Mouse (Mus musculus) left cerebral cortex, adult 8-10 months (tissue): ENCODE data around the gene Fgfr2. TPM values are rescaled to one million over a fixed set of nuclear protein-coding genes. Genes with fewer than 3 reads are reported as not detected.

Experiments
- DNase-seq, 2 experiments: peaks; one replicate each; pipeline ENCODE4 v3.0.0; 2022; ENCODE audit warnings: low spot score in 2 of 2
- total RNA-seq, 4 experiments: library from RNA; stranded (reverse); gene quantifications; 2 replicates each; pipeline ENCODE4 v1.2.4; 2022

The Fgfr2 gene
- total RNA-seq, 4 experiments from 2014 or later: 50.6 to 73.1 (median 64.8) TPM

- DNase-seq: no peak
Observed at GRCm38 (mm10) chr7:131687324-131687723, 1435.8 kb downstream of the Fgfr2 start.

DNA sequence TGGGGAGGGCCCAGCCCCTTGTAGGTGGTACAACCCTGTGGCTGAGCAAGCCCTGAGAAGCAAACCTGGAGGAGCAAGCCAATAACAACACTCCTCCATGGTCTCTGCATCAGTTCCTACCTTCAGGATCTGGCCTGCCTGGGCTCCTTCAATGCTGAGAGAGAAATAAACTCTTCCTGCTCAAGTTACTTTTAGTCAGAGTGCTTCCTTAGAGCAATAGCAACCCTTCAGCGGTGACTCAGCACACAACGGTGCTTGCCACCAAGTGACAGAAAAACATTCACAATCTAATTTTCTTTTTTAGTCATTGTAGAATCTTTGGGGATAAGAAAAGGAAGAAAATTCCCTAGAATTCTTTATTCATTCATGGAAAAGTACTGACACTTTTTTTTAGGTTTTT is 1446.0 kb downstream of the Fgfr2 start:
- no peak for DNase-seq

DNA sequence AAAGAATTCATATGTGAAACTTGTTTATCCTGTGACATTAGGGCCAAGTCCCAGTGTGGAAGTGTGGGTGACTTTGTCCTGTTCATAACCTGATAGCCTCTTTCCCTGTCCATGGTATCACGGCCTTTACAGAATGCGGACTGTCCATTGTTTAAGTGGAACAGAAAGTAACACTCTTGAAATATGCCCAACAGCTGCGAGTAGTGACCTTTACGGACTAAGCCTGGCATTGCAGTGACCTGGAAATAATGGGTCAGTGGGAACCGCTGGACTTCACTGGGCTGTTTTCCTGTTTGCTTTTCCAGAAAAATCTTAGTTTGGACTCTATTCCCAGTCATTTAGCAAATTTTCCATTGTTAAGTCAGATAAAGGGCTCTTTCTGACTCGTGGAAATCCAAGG is 1452.6 kb downstream of the Fgfr2 start:
- no peak for DNase-seq

DNA sequence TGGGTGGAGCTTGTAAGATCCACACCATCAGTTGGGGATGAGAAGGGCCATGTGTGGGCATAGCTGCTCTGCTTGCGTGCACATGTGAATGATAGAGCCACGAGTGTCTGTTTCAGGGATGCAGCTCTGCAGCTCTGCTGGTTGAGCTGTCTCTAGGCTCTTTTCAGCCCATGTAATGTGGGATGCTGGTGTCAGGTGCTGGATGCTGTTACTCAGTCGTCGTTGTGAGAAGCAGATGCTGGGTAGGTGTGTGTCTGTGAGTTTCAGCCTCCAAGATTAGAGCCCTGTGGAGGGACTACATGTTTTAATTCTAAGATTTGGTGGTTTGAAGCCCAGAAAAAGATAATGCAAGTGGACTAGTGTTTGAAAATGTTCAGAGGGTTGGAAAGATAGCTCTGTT is 1453.8 kb downstream of the Fgfr2 start:
- DNase-seq: peak in 1 of 2 experiments; percentile 82

DNA sequence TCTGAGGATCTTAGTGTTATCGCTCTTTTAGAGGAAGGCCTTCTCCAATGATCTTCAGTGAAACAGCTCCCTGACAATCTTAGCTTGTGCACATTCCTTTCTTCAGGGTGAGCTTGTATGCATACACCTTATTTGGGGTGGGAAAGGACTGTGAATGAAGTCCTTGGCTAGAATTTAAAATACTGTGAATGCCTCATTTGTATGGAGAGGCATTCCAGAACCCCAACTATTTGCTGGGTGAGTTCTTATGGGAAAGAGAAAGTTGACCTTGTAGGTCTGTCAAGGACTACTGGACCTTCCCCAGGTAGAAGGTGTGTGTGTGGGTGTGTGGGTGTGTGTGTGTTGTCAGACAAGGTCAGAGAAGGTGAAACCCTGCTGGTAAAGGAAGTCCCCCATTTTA is 1462.4 kb downstream of the Fgfr2 start:
- no peak for DNase-seq

DNA sequence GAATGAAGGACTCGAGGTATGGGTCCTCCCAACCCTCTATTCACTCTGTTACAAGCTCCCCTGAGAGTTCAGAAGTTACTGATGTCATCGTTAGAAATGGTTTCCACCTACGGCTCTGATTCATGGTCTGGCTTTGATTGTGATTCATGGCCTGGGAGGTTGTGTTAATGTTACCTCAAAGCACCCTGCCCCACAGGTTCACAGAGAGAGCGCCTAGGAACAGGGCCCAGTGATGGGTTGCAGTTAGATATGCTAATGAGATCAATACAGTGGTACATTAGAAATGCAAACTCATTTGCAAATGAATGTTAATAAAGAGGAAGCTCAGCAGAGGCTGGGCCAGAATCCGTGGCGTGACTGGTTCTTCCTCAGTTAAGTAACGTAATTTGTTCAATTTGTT is 1467.1 kb downstream of the Fgfr2 start:
- no peak for DNase-seq

GRCm38 (mm10) chr7:131653416-131653815 is 1469.7 kb downstream of the Fgfr2 start:
- DNase-seq: no peak

DNA sequence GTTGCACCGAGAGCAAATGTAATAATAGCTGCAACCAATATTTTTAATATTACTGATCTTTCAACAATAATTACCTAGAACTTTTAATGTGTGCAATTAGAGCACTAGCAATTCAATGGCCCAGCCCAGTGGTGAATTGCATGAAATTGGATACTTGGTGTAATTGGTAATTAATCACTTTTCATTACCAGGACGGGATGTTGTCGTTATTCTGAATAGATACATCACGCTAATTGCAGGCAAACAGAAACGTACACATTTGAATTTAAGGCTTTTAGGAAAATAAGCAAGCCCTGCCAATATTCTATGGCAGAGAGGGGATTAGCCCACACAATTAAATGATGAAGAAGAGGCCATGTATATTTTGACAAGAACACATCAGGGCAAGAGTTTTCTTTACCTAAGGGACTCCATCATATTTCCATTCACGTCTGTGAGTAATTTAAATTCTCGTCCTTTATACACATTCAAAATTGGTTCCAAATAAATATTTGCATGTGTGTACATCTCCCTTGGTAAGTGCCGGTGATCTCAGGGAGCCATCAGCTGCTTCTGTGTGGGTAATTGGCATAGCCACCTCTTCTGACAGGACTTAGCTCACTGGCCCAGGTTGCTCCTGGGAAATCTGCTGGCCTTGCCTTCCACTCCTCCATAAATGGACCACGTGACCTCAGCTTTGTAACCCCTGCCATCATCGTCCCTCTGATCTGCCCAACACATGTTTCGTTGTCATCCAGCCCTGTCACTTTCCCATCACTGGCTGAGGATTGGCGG is 1471.0 kb downstream of the Fgfr2 start:
- no peak for DNase-seq

- DNase-seq: no peak
Observed at GRCm38 (mm10) chr7:131650277-131650676, 1472.9 kb downstream of the Fgfr2 start.

DNA sequence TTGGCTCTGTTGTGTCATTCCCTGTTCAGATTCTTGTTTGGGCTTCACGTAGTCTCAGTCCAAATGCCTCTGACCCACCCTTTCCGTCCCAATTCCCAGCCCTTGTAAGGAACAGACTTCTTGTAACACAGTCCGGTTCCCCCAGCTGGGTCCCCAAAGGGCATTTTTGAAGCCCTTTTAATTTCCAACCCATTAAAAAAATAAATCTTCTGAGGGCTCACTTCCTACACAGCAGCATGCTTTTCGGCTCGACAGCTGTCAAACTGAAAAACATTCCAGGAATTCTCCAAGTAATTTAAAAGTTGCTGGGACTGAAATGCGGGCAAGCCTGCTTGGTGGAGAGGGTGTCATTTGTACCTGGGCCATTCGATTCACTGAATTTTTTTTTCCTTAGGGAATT is 1474.9 kb downstream of the Fgfr2 start:
- no peak for DNase-seq

- no peak for DNase-seq
Observed at GRCm38 (mm10) chr7:131647583-131647982, 1475.6 kb downstream of the Fgfr2 start.

- no peak for DNase-seq
Observed at GRCm38 (mm10) chr7:131644586-131644985, 1478.6 kb downstream of the Fgfr2 start.

GRCm38 (mm10) chr7:131644051-131644450 is 1479.1 kb downstream of the Fgfr2 start:
- no peak for DNase-seq

DNA sequence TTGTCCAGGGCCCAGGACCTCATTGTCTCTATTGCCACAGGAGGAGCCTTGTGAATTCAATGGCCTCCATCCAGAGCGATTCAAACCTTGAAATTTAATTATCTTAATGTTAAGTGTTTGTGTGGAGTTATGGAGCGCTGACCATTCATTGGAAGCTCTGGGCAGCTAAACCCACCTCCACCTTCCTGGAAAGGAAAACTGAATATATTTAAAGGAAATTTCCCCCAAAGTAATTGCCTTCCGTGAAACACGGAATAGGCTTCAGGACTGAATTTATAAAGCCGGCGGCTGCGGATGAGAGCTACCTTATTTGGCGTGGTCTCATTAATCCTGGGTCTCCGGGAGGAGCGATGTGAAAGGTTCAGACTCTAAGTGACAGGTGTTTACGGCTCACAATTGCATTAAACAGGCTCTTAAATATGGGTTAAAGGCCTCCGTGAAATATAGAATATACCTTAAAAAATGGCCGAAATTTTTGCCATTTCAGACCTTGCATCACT is 1479.8 kb downstream of the Fgfr2 start:
- no peak for DNase-seq

GRCm38 (mm10) chr7:131629562-131629961 is 1493.6 kb downstream of the Fgfr2 start:
- no peak for DNase-seq

GRCm38 (mm10) chr7:131628846-131629391 is 1494.2 kb downstream of the Fgfr2 start:
- peak in 1 of 2 experiments; percentile 42 for DNase-seq

DNA sequence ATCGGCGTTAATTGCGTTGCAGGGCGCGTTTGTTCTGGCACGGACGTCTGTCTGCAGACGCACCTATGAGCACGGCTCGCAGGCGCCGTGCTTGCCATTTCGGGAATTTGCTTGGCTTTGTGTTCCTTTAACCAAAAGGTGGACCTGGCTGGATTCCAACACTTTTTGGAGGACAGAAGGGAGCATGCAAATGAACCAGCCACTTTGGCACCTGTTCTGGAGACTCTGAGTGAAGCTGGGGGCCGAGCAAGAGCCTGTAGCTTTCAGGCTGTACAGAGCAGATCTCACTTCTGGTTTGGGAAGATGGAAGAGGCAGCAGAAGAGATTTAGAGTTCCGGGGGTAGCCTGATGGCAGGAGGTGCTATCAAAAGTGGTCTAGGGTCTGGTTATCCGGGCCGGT is 1494.8 kb downstream of the Fgfr2 start:
- DNase-seq: no peak

GRCm38 (mm10) chr7:131609677-131610076 is 1513.5 kb downstream of the Fgfr2 start:
- DNase-seq: no peak

- DNase-seq: no peak
Observed at GRCm38 (mm10) chr7:131608049-131608448, 1515.1 kb downstream of the Fgfr2 start.

DNA sequence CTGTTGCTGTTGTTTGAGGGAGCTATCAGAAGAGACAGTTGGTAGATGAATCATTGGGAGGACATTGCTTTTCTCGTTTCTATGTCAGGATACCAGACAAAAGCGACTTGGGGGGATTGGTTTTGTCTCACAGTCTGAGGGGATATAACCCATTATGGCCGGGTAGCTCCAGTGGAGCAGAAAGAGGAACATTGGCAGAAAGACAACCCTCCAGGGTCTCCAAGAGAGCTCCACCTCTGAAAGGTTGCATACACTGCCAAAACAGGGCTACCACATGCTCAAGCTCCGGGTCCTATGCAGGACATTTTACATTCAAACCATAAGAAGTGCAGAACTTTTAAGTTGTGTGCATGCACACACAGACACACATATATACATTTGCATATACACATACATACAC is 1517.7 kb downstream of the Fgfr2 start:
- no peak for DNase-seq

DNA sequence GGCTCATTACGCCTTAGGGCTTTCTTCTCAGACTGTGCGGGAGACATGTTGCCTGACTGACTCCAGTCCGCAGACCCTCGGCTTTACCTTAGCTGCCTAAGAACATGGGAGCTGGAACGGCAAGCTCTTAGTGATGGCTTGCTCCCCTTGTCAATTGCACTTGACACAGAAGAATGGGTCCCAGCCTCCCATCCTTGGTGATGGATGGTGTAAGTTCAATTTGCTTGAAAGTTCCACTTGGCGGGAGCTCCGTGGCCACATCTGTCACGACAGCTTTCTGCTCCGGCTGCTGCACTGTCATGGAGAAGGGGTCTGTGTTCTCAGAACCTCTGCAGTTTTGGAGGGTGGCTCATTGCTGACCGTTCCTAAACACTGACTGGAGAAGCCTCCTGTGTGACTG is 1518.2 kb downstream of the Fgfr2 start:
- DNase-seq: no peak

DNA sequence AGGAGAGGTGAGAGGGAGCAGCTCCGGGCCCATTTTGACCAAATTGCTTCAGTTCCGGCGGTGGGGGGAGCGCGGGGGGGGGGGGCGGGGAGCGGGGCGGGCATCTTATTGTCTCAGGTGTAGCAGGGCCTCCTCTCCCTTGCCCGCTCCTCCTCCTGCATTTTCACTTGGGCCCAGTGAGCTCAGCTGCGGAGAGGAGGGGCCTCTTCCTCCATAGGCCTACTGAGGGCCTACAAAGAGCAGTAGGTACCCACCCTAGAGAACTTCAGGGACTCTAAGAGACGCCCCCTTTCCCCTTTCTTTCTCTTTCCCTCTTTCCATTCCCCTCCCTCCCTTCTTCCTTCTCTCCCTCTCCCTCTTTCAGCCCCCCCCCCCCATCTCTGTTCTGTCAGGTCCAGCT is 1520.0 kb downstream of the Fgfr2 start:
- DNase-seq: no peak

- no peak for DNase-seq
Observed at GRCm38 (mm10) chr7:131602106-131602505, 1521.0 kb downstream of the Fgfr2 start.
